In genomic region chr6:39372727-39373126, GRCm38 (mm10) we compare ENCODE assay signal across 9 mouse cellular contexts. TPM values are rescaled to one million over a fixed set of nuclear protein-coding genes. Genes with fewer than 3 reads are reported as not detected.
DNase-seq lines count a peak whose midpoint lies in the region; ATAC-seq and TF ChIP-seq lines count a peak whose summit lies in the region.
"Had no signal": no experiment of that assay in that cellular context is flagged by ENCODE, and none has a peak within 500 bp of the region (broad histone marks: within the 10 kb centered on the region; RNA-seq: fewer than 3 reads in every experiment).

No protein-coding gene starts in this region.

- H3K9me3 ChIP-seq in kidney, postnatal 0 days (replicated peaks; ENCODE audit: low read length), result no peaks in the 10 kb centered on the region
- no peaks in the 10 kb centered on the region for H3K9me3 ChIP-seq in neural tube, embryonic 11.5 days (ENCODE audit: control insufficient read depth, low read length)
- H3K9me3 ChIP-seq: lung, embryonic 15.5 days had no signal

- H3K27me3 ChIP-seq in kidney, postnatal 0 days (ENCODE audit: insufficient read depth, low read length), result no peaks in the 10 kb centered on the region
- no peaks in the 10 kb centered on the region for H3K27me3 ChIP-seq in neural tube, embryonic 11.5 days (ENCODE audit: control insufficient read depth, insufficient read depth, low read length)
- H3K27me3 ChIP-seq in cerebellum, adult 2 months (ENCODE audit: control insufficient read depth, insufficient read depth, low read length), result no peaks in the 10 kb centered on the region
- H3K27me3 ChIP-seq: lung, embryonic 15.5 days had no signal

- 12% methylated on average over 7 of the region's 7 CpGs for WGBS in kidney, postnatal 0 days
- WGBS in neural tube, embryonic 11.5 days, result 47% methylated on average over 7 of the region's 7 CpGs
- WGBS in cerebellum, adult 2 months, result 68% methylated on average over 7 of the region's 7 CpGs

- no peaks in the 10 kb centered on the region for H3K36me3 ChIP-seq in kidney, postnatal 0 days (ENCODE audit: insufficient read depth, low read length)
- peaks cover 4% of the 10 kb centered on the region for H3K36me3 ChIP-seq in neural tube, embryonic 11.5 days (ENCODE audit: control insufficient read depth, insufficient read depth, low read length)

- no peaks in the 10 kb centered on the region for H3K4me1 ChIP-seq in kidney, postnatal 0 days (replicated peaks; ENCODE audit: insufficient read depth, low read length)
- H3K4me1 ChIP-seq in neural tube, embryonic 11.5 days (ENCODE audit: control insufficient read depth, insufficient read depth, low read length), result peaks cover 10% of the 10 kb centered on the region; the same call in 1 of the 2 replicates
- H3K4me1 ChIP-seq in cerebellum, adult 2 months (ENCODE audit: control insufficient read depth, insufficient read depth, low read length), result peaks cover 5% of the 10 kb centered on the region

- 0 out of 2 replicates have a peak overlapping the region, but pooled peaks have one; percentile 3 for H3K4me2 ChIP-seq in kidney, postnatal 0 days (ENCODE audit: low read length)
- H3K4me2 ChIP-seq in neural tube, embryonic 11.5 days (ENCODE audit: low read depth), result no peak overlapping the region
- H3K4me2 ChIP-seq: lung, embryonic 15.5 days had no signal

- peak overlapping the region; percentile 37 for H3K27ac ChIP-seq in kidney, postnatal 0 days
- 0 out of 2 replicates have a peak overlapping the region, but pooled peaks have one; percentile 37 for H3K27ac ChIP-seq in neural tube, embryonic 11.5 days (ENCODE audit: low read depth, low read length)
- H3K27ac ChIP-seq in cerebellum, adult 2 months (ENCODE audit: insufficient read depth, low read length), result no peak overlapping the region
- H3K27ac ChIP-seq: lung, embryonic 15.5 days had no signal

- TF ChIP-seq CTCF in kidney, postnatal 0 days (IDR thresholded peaks at IDR 0.05; ENCODE audit: low read depth), result no peak
- TF ChIP-seq CTCF in cerebellum, adult 2 months (IDR thresholded peaks at IDR 0.05; ENCODE audit: borderline replicate concordance, insufficient read depth, low read depth, low read length), result no peak

- H3K4me3 ChIP-seq in kidney, postnatal 0 days (replicated peaks; ENCODE audit: low read depth, low read length), result no peak overlapping the region
- no peak overlapping the region for H3K4me3 ChIP-seq in neural tube, embryonic 11.5 days (ENCODE audit: low read depth, low read length)
- H3K4me3 ChIP-seq in cerebellum, adult 2 months (replicated peaks; ENCODE audit: insufficient read depth, low read depth, low read length), result no peak overlapping the region
- H3K4me3 ChIP-seq: lung, embryonic 15.5 days had no signal

- DNase-seq in spleen, adult 12 weeks (ENCODE audit: low spot score), result peak; percentile 9
- no peak for DNase-seq in spleen, postnatal 14 days (ENCODE audit: low spot score in 2 of 2)
- DNase-seq in heart, adult 11 months, result peak; percentile 99
- DNase-seq in kidney, postnatal 0 days (ENCODE audit: low spot score), result peak; percentile 92
- no peak for DNase-seq in neural tube, embryonic 11.5 days (ENCODE audit: low spot score)
- no peak for DNase-seq in cerebellum, postnatal 25 days
- no peak for DNase-seq in cerebellum, adult 2 months
- DNase-seq in cerebellum, adult 11-12 months, result no peak

- no peak for TF ChIP-seq POLR2A in cerebellum, adult 2 months (IDR thresholded peaks at IDR 0.05; ENCODE audit: borderline replicate concordance, insufficient read depth, low read length)

- no peak for ATAC-seq in kidney, postnatal 0 days (replicated peaks; ENCODE audit: low FRiP score, low read depth)
- ATAC-seq in neural tube, embryonic 11.5 days (ENCODE audit: insufficient read depth, low FRiP score, low TSS enrichment), result no peak

- no peak overlapping the region for H3K9ac ChIP-seq in kidney, postnatal 0 days (ENCODE audit: low read depth, low read length)
- no peak overlapping the region for H3K9ac ChIP-seq in neural tube, embryonic 11.5 days (ENCODE audit: low read length)
- H3K9ac ChIP-seq: lung, embryonic 15.5 days had no signal

RNA-seq across cellular contexts. Expression of gene Slc37a3, which starts 4.7 kb away (rescaled TPM):
- 46.8 and 57.3 TPM in 2 replicates for polyA plus RNA-seq in kidney, postnatal 0 days (2015; fragmentation: Nextera tagmentation; extraction: Ambion mirVana)
- 54.1 and 58.8 TPM in 2 replicates for polyA plus RNA-seq in neural tube, embryonic 11.5 days (2014; fragmentation: Nextera tagmentation; extraction: Ambion mirVana)
- 26.2 and 27.8 TPM in 2 replicates for polyA plus RNA-seq in cerebellum, adult 2 months (2012; rRNA removed)

RNA-seq across cellular contexts. Expression of gene Rab19, which starts 8.2 kb away (rescaled TPM):
- 4.2 and 4.3 TPM in 2 replicates for polyA plus RNA-seq in kidney, postnatal 0 days (2015; fragmentation: Nextera tagmentation; extraction: Ambion mirVana)
- 0.19 and 0.26 TPM in 2 replicates for polyA plus RNA-seq in neural tube, embryonic 11.5 days (2014; fragmentation: Nextera tagmentation; extraction: Ambion mirVana)
- 0.15 and 0.21 TPM in 2 replicates for polyA plus RNA-seq in cerebellum, adult 2 months (2012; rRNA removed)

RNA-seq across cellular contexts. Expression of gene Mkrn1, which starts 47.5 kb away (rescaled TPM):
- polyA plus RNA-seq in kidney, postnatal 0 days (2015; fragmentation: Nextera tagmentation; extraction: Ambion mirVana), result 62.7 and 66.8 TPM in 2 replicates
- 130 and 145 TPM in 2 replicates for polyA plus RNA-seq in neural tube, embryonic 11.5 days (2014; fragmentation: Nextera tagmentation; extraction: Ambion mirVana)
- 137 and 139 TPM in 2 replicates for polyA plus RNA-seq in cerebellum, adult 2 months (2012; rRNA removed)

Comparison
In these comparisons a context has a peak if more than half of its experiments do, and no peak if none do; other contexts are left out.
1. DNase-seq: peak in spleen, adult 12 weeks (single experiment), heart, adult 11 months (single experiment) and kidney, postnatal 0 days (single experiment); none in spleen, postnatal 14 days (0 of 2), neural tube, embryonic 11.5 days (single experiment), cerebellum, postnatal 25 days (0 of 2), cerebellum, adult 2 months (0 of 2) and cerebellum, adult 11-12 months (single experiment).